50 mouse cellular contexts compared by ENCODE assay signal in the genomic region with DNA sequence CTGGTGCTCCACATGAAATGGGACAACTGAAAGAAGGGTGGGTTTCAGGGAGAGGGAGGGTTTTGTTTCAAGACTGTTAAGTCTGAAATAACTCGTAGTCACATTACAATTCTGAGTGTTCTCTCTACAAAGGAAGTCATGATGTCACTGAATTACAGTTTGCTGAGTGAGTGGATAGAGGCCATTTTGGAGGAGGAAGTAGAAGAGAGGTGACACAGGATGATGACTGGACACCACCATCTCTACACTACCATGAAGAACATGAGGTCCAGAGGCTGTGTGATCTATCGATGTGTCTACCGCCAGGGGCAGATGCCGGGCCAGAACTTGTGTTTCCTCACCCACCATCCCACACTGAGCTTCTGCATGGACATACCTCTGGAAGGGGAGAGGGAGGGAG. TPM values are rescaled to one million over a fixed set of nuclear protein-coding genes. Genes with fewer than 3 reads are reported as not detected.
"Had no signal": no experiment of that assay in that cellular context is flagged by ENCODE, and none has a peak within 500 bp of the region (broad histone marks: within the 10 kb centered on the region; RNA-seq: fewer than 3 reads in every experiment).

No protein-coding gene starts in this region.

- H3K9me3 ChIP-seq: heart, embryonic 10.5 days; heart, embryonic 12.5 days; heart, embryonic 13.5 days; heart, embryonic 15.5 days; hindbrain, embryonic 10.5 days; hindbrain, embryonic 12.5 days; hindbrain, embryonic 13.5 days; hindbrain, embryonic 15.5 days; intestine, embryonic 15.5 days; kidney, embryonic 15.5 days had no signal

- H3K27ac ChIP-seq: heart, embryonic 10.5 days; heart, embryonic 13.5 days; heart, embryonic 15.5 days; hindbrain, embryonic 10.5 days; hindbrain, embryonic 12.5 days; hindbrain, embryonic 13.5 days; hindbrain, embryonic 14.5 days; hindbrain, embryonic 15.5 days; hindbrain, postnatal 0 days; intestine, embryonic 15.5 days; kidney, embryonic 15.5 days; kidney, postnatal 0 days had no signal

- H3K36me3 ChIP-seq: heart, embryonic 10.5 days; heart, embryonic 12.5 days; heart, embryonic 13.5 days; heart, embryonic 15.5 days; hindbrain, embryonic 10.5 days; hindbrain, embryonic 12.5 days; hindbrain, embryonic 13.5 days; hindbrain, embryonic 15.5 days; intestine, embryonic 15.5 days; kidney, embryonic 15.5 days had no signal

- H3K4me1 ChIP-seq: heart, embryonic 10.5 days; heart, embryonic 12.5 days; heart, embryonic 15.5 days; hindbrain, embryonic 12.5 days; hindbrain, embryonic 13.5 days; hindbrain, embryonic 15.5 days; intestine, embryonic 15.5 days had no signal

- H3K9ac ChIP-seq: heart, embryonic 12.5 days; heart, embryonic 13.5 days; heart, embryonic 15.5 days; hindbrain, embryonic 12.5 days; hindbrain, embryonic 13.5 days; hindbrain, embryonic 14.5 days; hindbrain, embryonic 15.5 days; intestine, embryonic 15.5 days; kidney, embryonic 15.5 days had no signal

- H3K4me2 ChIP-seq: heart, embryonic 11.5 days; heart, embryonic 12.5 days; heart, embryonic 13.5 days; heart, embryonic 15.5 days; hindbrain, embryonic 12.5 days; hindbrain, embryonic 13.5 days; hindbrain, embryonic 14.5 days; hindbrain, embryonic 15.5 days; intestine, embryonic 15.5 days; kidney, embryonic 15.5 days had no signal

- H3K4me3 ChIP-seq: heart, embryonic 10.5 days; heart, embryonic 12.5 days; heart, embryonic 13.5 days; heart, embryonic 15.5 days; hindbrain, embryonic 10.5 days; hindbrain, embryonic 12.5 days; hindbrain, embryonic 13.5 days; hindbrain, embryonic 15.5 days; intestine, embryonic 15.5 days; kidney, embryonic 15.5 days had no signal

- ATAC-seq: hindbrain, embryonic 16.5 days; hindbrain, postnatal 0 days; inflammation-experienced regulatory T-cells, adult 6 months; intestine, embryonic 15.5 days; intestine, embryonic 16.5 days; intestine, postnatal 0 days had no signal

- DNase-seq: heart, postnatal 10 days; heart, postnatal 14 days; heart, postnatal 36 days; heart, postnatal 4 days; kidney, adult 11 months; kidney, adult 18-20 months; kidney, adult 2 months; kidney, adult 8-10 months; kidney, adult 9 months; kidney, postnatal 10 days; kidney, postnatal 14 days; kidney, postnatal 25 days; kidney, postnatal 36 days; kidney, postnatal 4 days; layer of hippocampus, adult 9-11 months; layer of hippocampus, postnatal 36 days had no signal

- H3K27me3 ChIP-seq: heart, embryonic 12.5 days; heart, embryonic 13.5 days; heart, embryonic 15.5 days; hindbrain, embryonic 12.5 days; hindbrain, embryonic 13.5 days; hindbrain, embryonic 15.5 days; intestine, embryonic 15.5 days; kidney, embryonic 15.5 days had no signal

RNA-seq across cellular contexts. Expression of gene 4930432M17Rik, which starts 13.6 kb away (rescaled TPM):
- total RNA-seq: heart, adult 8-10 months; heart, postnatal 10 days; heart, postnatal 14 days; heart, postnatal 25 days; heart, postnatal 36 days; heart, postnatal 4 days; hematopoietic stem cell, adult 5-6 weeks; hindbrain, postnatal 0 days; layer of hippocampus, adult 18-20 months; layer of hippocampus, adult 8-10 months; layer of hippocampus, postnatal 10 days; layer of hippocampus, postnatal 14 days; layer of hippocampus, postnatal 25 days; layer of hippocampus, postnatal 36 days had no signal
- polyA plus RNA-seq: heart, embryonic 10.5 days; heart, embryonic 11.5 days; heart, embryonic 12.5 days; heart, embryonic 13.5 days; heart, embryonic 14.5 days; heart, embryonic 15.5 days; heart, embryonic 16.5 days; heart, postnatal 0 days; hindbrain, embryonic 10.5 days; hindbrain, embryonic 11.5 days; hindbrain, embryonic 12.5 days; hindbrain, embryonic 13.5 days; hindbrain, embryonic 14.5 days; hindbrain, embryonic 15.5 days; hindbrain, embryonic 16.5 days; hindbrain, postnatal 0 days; inflammation-experienced regulatory T-cells, adult 6 months; intestine, embryonic 14.5 days; intestine, embryonic 15.5 days; intestine, embryonic 16.5 days; intestine, postnatal 0 days; kidney, adult 2 months; kidney, embryonic 14.5 days; kidney, embryonic 15.5 days; kidney, embryonic 16.5 days; kidney, postnatal 0 days; large intestine, adult 2 months had no signal
